Mouse (Mus musculus) MEL (cell line): ENCODE data around the gene Ncor1. TPM values are rescaled to one million over a fixed set of nuclear protein-coding genes. Genes with fewer than 3 reads are reported as not detected.

Source experiments
- DNase-seq: peaks from one replicate; pipeline ENCODE4 v3.0.0; 2011; ENCODE audit warnings: low read depth, low spot score
- H3K27ac ChIP-seq: 2 replicates; pipeline ENCODE4 v1.5.1; 2012; ENCODE audit warnings: low read depth, mild to moderate bottlenecking, control low read depth, low read length, moderate library complexity; ENCODE audit not compliant: control insufficient read depth
- H3K27me3 ChIP-seq, 2 experiments: fragments of 150-350 bp in 1 of 2; sonication (generic) in 1 of 2; 2 replicates each; pipeline ENCODE4 v1.6.1; 2012; ENCODE audit warnings: low read length in 2 of 2, mild to moderate bottlenecking in 2 of 2, improper control_type of control experiment in 1 of 2, moderate library complexity in 1 of 2; ENCODE audit not compliant: insufficient read depth in 2 of 2, control insufficient read depth in 1 of 2
- H3K36me3 ChIP-seq, 2 experiments: 2 replicates each; pipeline ENCODE4 v1.6.1; 2012 to 2014; ENCODE audit warnings: low read length in 2 of 2, improper control_type of control experiment in 1 of 2, inconsistent platforms in 1 of 2, mild to moderate bottlenecking in 1 of 2; ENCODE audit not compliant: insufficient read depth in 2 of 2, control insufficient read depth in 1 of 2
- H3K4me1 ChIP-seq, 2 experiments: fragments of 150-350 bp in 1 of 2; sonication (generic) in 1 of 2; 2 replicates each; pipeline ENCODE4 v1.6.1; 2012; ENCODE audit warnings: low read length in 2 of 2, improper control_type of control experiment in 1 of 2, mild to moderate bottlenecking in 1 of 2; ENCODE audit not compliant: insufficient read depth in 2 of 2, control insufficient read depth in 1 of 2
- H3K4me3 ChIP-seq, 2 experiments: fragments of 150-350 bp in 1 of 2; sonication (generic) in 1 of 2; 2 replicates each; pipeline ENCODE4 v1.5.1; 2012; ENCODE audit warnings: low read depth in 2 of 2, low read length in 2 of 2, mild to moderate bottlenecking in 2 of 2, moderate library complexity in 2 of 2, control low read depth in 1 of 2, improper control_type of control experiment in 1 of 2; ENCODE audit not compliant: control insufficient read depth in 1 of 2, insufficient read depth in 1 of 2
- H3K79me2 ChIP-seq: 2 replicates; pipeline ENCODE4 v1.6.1; 2012; ENCODE audit warnings: mild to moderate bottlenecking, low read length, moderate library complexity; ENCODE audit not compliant: control insufficient read depth, poor library complexity, insufficient read depth
- H3K9ac ChIP-seq: 2 replicates; pipeline ENCODE4 v1.6.1; 2012; ENCODE audit warnings: low read depth, mild to moderate bottlenecking, control low read depth, low read length, moderate library complexity; ENCODE audit not compliant: control insufficient read depth, poor library complexity, severe bottlenecking
- H3K9me3 ChIP-seq: fragments of 150-350 bp; sonication (generic); replicated peaks from 2 replicates; pipeline ENCODE4 v1.6.1; 2012; ENCODE audit warnings: mild to moderate bottlenecking, low read length, improper control_type of control experiment, moderate library complexity; ENCODE audit not compliant: insufficient read depth
- BHLHE40 ChIP-seq: IDR thresholded peaks from 2 replicates; pipeline ENCODE4 v1.6.1; 2012; ENCODE audit warnings: low read depth, mild to moderate bottlenecking, inconsistent platforms, low read length, improper control_type of control experiment, borderline replicate concordance
- CHD1 ChIP-seq: IDR thresholded peaks from 2 replicates; pipeline ENCODE4 v1.6.1; 2012; ENCODE audit warnings: low read depth, mild to moderate bottlenecking, inconsistent platforms, low read length, improper control_type of control experiment
- CHD2 ChIP-seq: IDR thresholded peaks from 2 replicates; pipeline ENCODE4 v1.6.1; 2011; ENCODE audit warnings: low read length, improper control_type of control experiment
- CTCF ChIP-seq, 3 experiments: IDR thresholded peaks in 2 of 3; conservative IDR thresholded peaks in 1 of 3; 2 replicates each; pipeline ENCODE4 v1.5.1; 2011 to 2012; ENCODE audit warnings: low read length in 3 of 3, low read depth in 2 of 3, mild to moderate bottlenecking in 2 of 3, improper control_type of control experiment in 1 of 3, inconsistent platforms in 1 of 3, mixed read lengths in 1 of 3, moderate library complexity in 1 of 3; ENCODE audit not compliant: control insufficient read depth in 1 of 3, insufficient read depth in 1 of 3, poor library complexity in 1 of 3, severe bottlenecking in 1 of 3
- ELF1 ChIP-seq: IDR thresholded peaks from 2 replicates; pipeline ENCODE4 v1.6.1; 2014; ENCODE audit warnings: low read depth, mild to moderate bottlenecking, inconsistent platforms, low read length, improper control_type of control experiment, moderate library complexity
- EP300 ChIP-seq, 2 experiments: IDR thresholded peaks; 2 replicates each; pipeline ENCODE4 v1.6.1; 2011; ENCODE audit warnings: improper control_type of control experiment in 2 of 2, low read length in 2 of 2, low read depth in 1 of 2, mild to moderate bottlenecking in 1 of 2
- GATA1 ChIP-seq: IDR thresholded peaks from 2 replicates; pipeline ENCODE4 v1.6.1; 2011; ENCODE audit warnings: low read depth, low read length, improper control_type of control experiment
- HCFC1 ChIP-seq: IDR thresholded peaks from 2 replicates; pipeline ENCODE4 v1.6.1; 2012; ENCODE audit warnings: low read depth, mild to moderate bottlenecking, inconsistent platforms, low read length, improper control_type of control experiment, moderate library complexity
- MAZ ChIP-seq: IDR thresholded peaks from 2 replicates; pipeline ENCODE4 v1.6.1; 2012; ENCODE audit warnings: low read depth, mild to moderate bottlenecking, inconsistent platforms, low read length, improper control_type of control experiment
- MEF2A ChIP-seq: IDR thresholded peaks from 2 replicates; pipeline ENCODE4 v1.6.1; 2014; ENCODE audit warnings: low read depth, mild to moderate bottlenecking, inconsistent platforms, low read length, improper control_type of control experiment; ENCODE audit not compliant: poor library complexity, insufficient replicate concordance, severe bottlenecking; ENCODE audit errors: extremely low read depth
- MXI1 ChIP-seq: IDR thresholded peaks from 2 replicates; pipeline ENCODE4 v1.6.1; 2011; ENCODE audit warnings: mild to moderate bottlenecking, low read depth, low read length, improper control_type of control experiment
- MYB ChIP-seq: IDR thresholded peaks from 2 replicates; pipeline ENCODE4 v1.6.1; 2011; ENCODE audit warnings: mild to moderate bottlenecking, low read depth, low read length, improper control_type of control experiment
- MYC ChIP-seq: IDR thresholded peaks from 2 replicates; pipeline ENCODE4 v1.6.1; 2011; ENCODE audit warnings: low read depth, mild to moderate bottlenecking, low read length, improper control_type of control experiment, moderate library complexity
- NELFE ChIP-seq: IDR thresholded peaks from 2 replicates; pipeline ENCODE4 v1.6.1; 2011; ENCODE audit warnings: low read depth, low read length, improper control_type of control experiment
- NRF1 ChIP-seq: IDR thresholded peaks from 2 replicates; pipeline ENCODE4 v1.6.1; 2014; ENCODE audit warnings: low read depth, mild to moderate bottlenecking, inconsistent platforms, low read length, improper control_type of control experiment, moderate library complexity; ENCODE audit not compliant: poor library complexity, insufficient read depth, severe bottlenecking
- POLR2A ChIP-seq, 2 experiments: IDR thresholded peaks; 2 replicates each; pipeline ENCODE4 v1.6.1; 2011 to 2012; ENCODE audit warnings: low read length in 2 of 2, mild to moderate bottlenecking in 2 of 2, control low read depth in 1 of 2, improper control_type of control experiment in 1 of 2, low read depth in 1 of 2, moderate library complexity in 1 of 2; ENCODE audit not compliant: control insufficient read depth in 1 of 2, insufficient read depth in 1 of 2, poor library complexity in 1 of 2
- POLR2AphosphoS5 ChIP-seq: IDR thresholded peaks from 2 replicates; pipeline ENCODE4 v1.6.1; 2012; ENCODE audit warnings: low read depth, borderline replicate concordance, mild to moderate bottlenecking, inconsistent platforms, low read length, moderate library complexity, mixed read lengths
- RAD21 ChIP-seq: IDR thresholded peaks from 2 replicates; pipeline ENCODE4 v1.6.1; 2011; ENCODE audit warnings: mild to moderate bottlenecking, low read depth, low read length, improper control_type of control experiment
- SMC3 ChIP-seq: IDR thresholded peaks from 2 replicates; pipeline ENCODE4 v1.6.1; 2011; ENCODE audit warnings: low read depth, low read length, improper control_type of control experiment
- TBP ChIP-seq: IDR thresholded peaks from 2 replicates; pipeline ENCODE4 v1.8.0; 2011; ENCODE audit warnings: low read depth, low read length, improper control_type of control experiment
- TCF12 ChIP-seq: IDR thresholded peaks from 2 replicates; pipeline ENCODE4 v1.6.1; 2014; ENCODE audit warnings: low read depth, mild to moderate bottlenecking, inconsistent platforms, low read length, improper control_type of control experiment, moderate library complexity
- USF1 ChIP-seq: IDR thresholded peaks from 2 replicates; pipeline ENCODE4 v1.6.1; 2014; ENCODE audit warnings: low read depth, mild to moderate bottlenecking, inconsistent platforms, low read length, improper control_type of control experiment, moderate library complexity
- USF2 ChIP-seq, 2 experiments: IDR thresholded peaks; 2 replicates each; pipeline ENCODE4 v1.6.1; 2011 to 2012; ENCODE audit warnings: improper control_type of control experiment in 2 of 2, low read length in 2 of 2, borderline replicate concordance in 1 of 2, inconsistent platforms in 1 of 2, low read depth in 1 of 2, mild to moderate bottlenecking in 1 of 2; ENCODE audit not compliant: insufficient read depth in 1 of 2
- ZC3H11A ChIP-seq: IDR thresholded peaks from 2 replicates; pipeline ENCODE4 v1.6.1; 2012; ENCODE audit warnings: low read depth, mild to moderate bottlenecking, inconsistent platforms, low read length, improper control_type of control experiment
- ZMIZ1 ChIP-seq: IDR thresholded peaks from 2 replicates; pipeline ENCODE4 v1.6.1; 2012; ENCODE audit warnings: low read depth, mild to moderate bottlenecking, inconsistent platforms, low read length, improper control_type of control experiment, moderate library complexity
- ZNF384 ChIP-seq: IDR thresholded peaks from 2 replicates; pipeline ENCODE4 v1.6.1; 2012; ENCODE audit warnings: low read depth, mild to moderate bottlenecking, inconsistent platforms, low read length, improper control_type of control experiment
- polyA plus RNA-seq, 2 experiments: library from polyadenylated mRNA; stranded (reverse) in 1 of 2; unstranded in 1 of 2; fragments of >175 nt in 1 of 2; fragments of >200 nt in 1 of 2; gene quantifications; 2 replicates each; pipeline versions ENCODE4 v1.2.1 to v1.2.4; 2012; ENCODE audit warnings: low replicate concordance in 2 of 2, low read depth in 1 of 2; ENCODE audit not compliant: insufficient read length in 2 of 2, insufficient read depth in 1 of 2, missing spikeins in 1 of 2
- total RNA-seq: library from RNA; depleted of rRNA; stranded (reverse); fragments of 300-350 nt; gene quantifications from 2 replicates; pipeline ENCODE4 v1.2.3, GENCODE M21; 2012

Gene Ncor1
- total and polyA plus RNA-seq, 3 experiments, result 71.8 to 250 (median 188) TPM

- H3K36me3 ChIP-seq, result no peaks in the 10 kb centered on the region
- no peaks in the 10 kb centered on the region for H3K27me3 ChIP-seq
- H3K27ac ChIP-seq, result no peak overlapping the region
- no peak for TF ChIP-seq MXI1
- TF ChIP-seq SMC3, result no peak
- TF ChIP-seq USF2 (IDR thresholded peaks at IDR 0.05; ENCODE audit: borderline replicate concordance in 1 of 2, insufficient read depth in 1 of 2, low read depth in 1 of 2, low read length in 2 of 2), result no peak
- TF ChIP-seq USF1, result no peak
- no peak for TF ChIP-seq CHD1
- TF ChIP-seq TBP, result no peak
- no peak for TF ChIP-seq NRF1
- no peak for TF ChIP-seq EP300 (IDR thresholded peaks at IDR 0.05; ENCODE audit: low read depth in 1 of 2, low read length in 2 of 2)
- no peak for TF ChIP-seq ZC3H11A
- TF ChIP-seq ZMIZ1, result no peak
- no peak for TF ChIP-seq MEF2A
- no peak for TF ChIP-seq ELF1
- no peak for TF ChIP-seq MYC
- no peak for TF ChIP-seq NELFE
- no peak for TF ChIP-seq CHD2
- no peak for TF ChIP-seq POLR2AphosphoS5
- no peak for TF ChIP-seq BHLHE40
- no peak for TF ChIP-seq POLR2A (IDR thresholded peaks at IDR 0.05; ENCODE audit: control insufficient read depth in 1 of 2, insufficient read depth in 1 of 2, low read depth in 1 of 2, low read length in 2 of 2, poor library complexity in 1 of 2)
- no peak overlapping the region for H3K4me3 ChIP-seq
- H3K9me3 ChIP-seq, result no peaks in the 10 kb centered on the region
- H3K9ac ChIP-seq, result no peak overlapping the region
- no peak for DNase-seq
- no peaks in the 10 kb centered on the region for H3K4me1 ChIP-seq
- H3K79me2 ChIP-seq, result no peaks in the 10 kb centered on the region
Observed at GRCm38 (mm10) chr11:62479581-62479980, 21.2 kb upstream of the Ncor1 start.

DNA sequence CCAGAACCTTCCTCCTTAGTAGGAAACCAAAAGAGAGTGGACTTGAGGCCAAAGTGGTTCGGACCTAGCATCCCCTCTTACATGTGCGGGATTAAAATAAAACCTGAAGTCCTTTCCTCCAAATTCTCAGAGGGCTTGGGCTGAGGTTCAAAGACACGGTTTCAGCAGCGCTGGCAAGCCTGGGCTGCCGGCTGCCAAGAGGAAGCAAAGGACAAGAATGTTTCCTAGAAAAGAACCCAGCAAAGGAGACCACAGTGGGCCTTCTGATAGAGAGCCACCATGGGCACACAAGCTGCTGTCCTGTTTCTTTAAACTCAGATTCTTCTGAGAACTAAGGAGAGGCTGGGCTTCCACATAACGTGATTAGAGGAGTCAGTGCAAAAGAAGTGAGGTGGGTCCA is 20.6 kb upstream of the Ncor1 start:
- H3K27me3 ChIP-seq, result no peaks in the 10 kb centered on the region
- no peak overlapping the region for H3K4me3 ChIP-seq
- no peaks in the 10 kb centered on the region for H3K4me1 ChIP-seq
- H3K9ac ChIP-seq, result no peak overlapping the region
- no peaks in the 10 kb centered on the region for H3K36me3 ChIP-seq
- H3K9me3 ChIP-seq, result no peaks in the 10 kb centered on the region
- H3K79me2 ChIP-seq, result no peaks in the 10 kb centered on the region
- DNase-seq, result no peak
- H3K27ac ChIP-seq, result no peak overlapping the region
- TF ChIP-seq TCF12 (no peak), MXI1 (no peak), MAZ (no peak), HCFC1 (no peak), GATA1 (no peak), MYB (no peak), ZNF384 (no peak), NRF1 (no peak), BHLHE40 (no peak), TBP (no peak), ZMIZ1 (no peak), CTCF (IDR thresholded peaks at IDR 0.05 in 2 of 3, conservative IDR thresholded peaks at IDR 0.05 in 1 of 3; ENCODE audit: control insufficient read depth in 1 of 3, insufficient read depth in 1 of 3, low read depth in 2 of 3, low read length in 3 of 3, poor library complexity in 1 of 3, severe bottlenecking in 1 of 3) (no peak), MYC (no peak), RAD21 (no peak), SMC3 (no peak)
- TF ChIP-seq, all 39 proteins: peak for 0
